Mouse (Mus musculus): Measurements from ENCODE around the gene Tm4sf20. TPM values are rescaled to one million over a fixed set of nuclear protein-coding genes. Genes with fewer than 3 reads are reported as not detected.

The Tm4sf20 gene
- polyA plus RNA-seq (2012; rRNA removed; ENCODE audit: low replicate concordance), result not detected in 2 replicates

DNA sequence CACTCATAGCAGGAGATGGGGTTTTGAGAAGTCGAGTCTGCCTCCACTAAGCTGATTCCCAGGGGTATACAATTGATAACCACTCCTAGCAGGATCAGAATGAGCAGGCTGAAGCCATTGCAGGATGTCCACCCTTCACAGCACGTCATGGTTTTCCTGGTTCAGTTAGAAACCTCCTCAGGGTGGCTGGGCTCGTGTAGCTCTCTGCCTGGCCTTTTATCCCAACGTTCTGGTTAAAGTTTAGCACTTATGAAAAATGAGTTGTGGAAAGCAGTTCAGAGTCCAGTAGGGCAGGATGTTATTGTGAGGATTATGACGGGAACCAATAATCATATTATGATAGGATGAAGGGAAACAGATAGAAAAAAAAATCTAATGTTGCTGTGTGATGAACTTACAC, at the start of gene Tm4sf20:
Gene Tm4sf20 (minus strand): TSS at position 193 of the 400 bp plus-strand sequence.

GRCm38 (mm10) chr1:82771022-82771586, 2.8 kb upstream of the Tm4sf20 start, which contains the start of gene Gm47791:
Gm47791 (minus strand) TSS chr1:82771243.

GRCm38 (mm10) chr1:82724339-82725025, 43.8 kb downstream of the Tm4sf20 start, which contains the start of gene Mff:
Mff (plus strand) TSS chr1:82724890.

Other genes starting within 250 kb of the Tm4sf20 start
- 0.75 and 2.6 TPM in 2 replicates for gene Col4a4, start 181.6 kb downstream of the Tm4sf20 start, polyA plus RNA-seq (2012; rRNA removed; ENCODE audit: low replicate concordance)
- gene Col4a3, start 181.5 kb downstream of the Tm4sf20 start, polyA plus RNA-seq (2012; rRNA removed; ENCODE audit: low replicate concordance), result 0.42 and 3.5 TPM in 2 replicates
- gene Mff, start 43.6 kb downstream of the Tm4sf20 start, polyA plus RNA-seq (2012; rRNA removed; ENCODE audit: low replicate concordance), result 62.7 and 73.0 TPM in 2 replicates
- gene Gm47791, start 2.8 kb upstream of the Tm4sf20 start, polyA plus RNA-seq (2012; rRNA removed; ENCODE audit: low replicate concordance), result not detected in 2 replicates
- 36.6 and 52.2 TPM in 2 replicates for gene Agfg1, start 71.0 kb upstream of the Tm4sf20 start, polyA plus RNA-seq (2012; rRNA removed; ENCODE audit: low replicate concordance)
- 0.47 and 1.1 TPM in 2 replicates for gene A030005L19Rik, start 144.9 kb upstream of the Tm4sf20 start, polyA plus RNA-seq (2012; rRNA removed; ENCODE audit: low replicate concordance)
- not detected in 2 replicates for gene A030014E15Rik, start 156.5 kb upstream of the Tm4sf20 start, polyA plus RNA-seq (2012; rRNA removed; ENCODE audit: low replicate concordance)
- not detected in 2 replicates for gene Gm6217, start 162.9 kb upstream of the Tm4sf20 start, polyA plus RNA-seq (2012; rRNA removed; ENCODE audit: low replicate concordance)
- not detected in 2 replicates for gene A030003K21Rik, start 174.9 kb upstream of the Tm4sf20 start, polyA plus RNA-seq (2012; rRNA removed; ENCODE audit: low replicate concordance)
- not detected in 2 replicates for gene Gm7544, start 187.6 kb upstream of the Tm4sf20 start, polyA plus RNA-seq (2012; rRNA removed; ENCODE audit: low replicate concordance)
- gene Gm47955, start 191.8 kb upstream of the Tm4sf20 start, polyA plus RNA-seq (2012; rRNA removed; ENCODE audit: low replicate concordance), result not detected in 2 replicates
- gene Gm47959, start 232.1 kb upstream of the Tm4sf20 start, polyA plus RNA-seq (2012; rRNA removed; ENCODE audit: low replicate concordance), result not detected in 2 replicates

All from subcutaneous adipose tissue, adult 2 months (tissue).